Mouse (Mus musculus): ENCODE data around the gene Ptx4. TPM values are rescaled to one million over a fixed set of nuclear protein-coding genes. Genes with fewer than 3 reads are reported as not detected.

Gene Ptx4
- total and polyA plus RNA-seq, 2 experiments from 2014 or later: 0.54 to 1.2 TPM

- H3K4me3 ChIP-seq (ENCODE audit: low read depth, low read length): no peak overlapping the region
- H3K9me3 ChIP-seq (ENCODE audit: low read length): no peaks in the 10 kb centered on the region
- H3K27ac ChIP-seq (ENCODE audit: low read depth, low read length): no peak overlapping the region
- TF ChIP-seq CTCF (IDR thresholded peaks at IDR 0.05; ENCODE audit: low read depth): no peak
- no peak overlapping the region for H3K4me2 ChIP-seq (ENCODE audit: low read depth)
- no peaks in the 10 kb centered on the region for H3K27me3 ChIP-seq (ENCODE audit: insufficient read depth, low read length)
- no peak overlapping the region for H3K9ac ChIP-seq
- no peak for DNase-seq
- H3K4me1 ChIP-seq (ENCODE audit: insufficient read depth): no peaks in the 10 kb centered on the region
- WGBS: 71% methylated on average over 9 of the region's 9 CpGs
- no peak for ATAC-seq
- no peaks in the 10 kb centered on the region for H3K36me3 ChIP-seq (ENCODE audit: insufficient read depth)
Measured at GRCm38 (mm10) chr17:25127681-25128080, 7.1 kb downstream of the Ptx4 start.

DNA sequence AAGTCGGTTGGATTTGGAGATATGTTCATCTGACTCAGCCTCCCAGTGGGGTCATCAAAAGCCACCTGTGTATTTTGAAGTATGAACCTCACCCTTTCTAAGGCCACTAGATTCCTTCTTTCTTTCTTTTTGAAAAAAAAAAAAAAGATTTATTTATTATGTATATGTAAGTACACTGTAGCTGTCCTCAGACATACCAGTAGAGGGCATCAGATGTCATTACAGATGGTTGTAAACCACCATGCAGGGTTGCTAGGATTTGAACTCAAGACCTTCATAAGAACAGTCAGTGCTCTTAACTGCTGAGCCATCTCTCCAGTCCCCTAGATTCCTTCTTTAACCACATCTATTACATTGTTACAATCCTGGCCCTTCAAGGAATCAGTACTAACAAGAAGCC is 9.5 kb downstream of the Ptx4 start:
- H3K27me3 ChIP-seq (ENCODE audit: insufficient read depth, low read length): no peaks in the 10 kb centered on the region
- no peaks in the 10 kb centered on the region for H3K9me3 ChIP-seq (ENCODE audit: low read length)
- H3K9ac ChIP-seq: no peak overlapping the region
- H3K4me2 ChIP-seq (ENCODE audit: low read depth): no peak overlapping the region
- peaks cover 9% of the 10 kb centered on the region; the same call in 1 of the 2 replicates for H3K4me1 ChIP-seq (ENCODE audit: insufficient read depth)
- no peak overlapping the region for H3K27ac ChIP-seq (ENCODE audit: low read depth, low read length)
- no peak overlapping the region for H3K4me3 ChIP-seq (ENCODE audit: low read depth, low read length)
- no peak for DNase-seq
- H3K36me3 ChIP-seq (ENCODE audit: insufficient read depth): no peaks in the 10 kb centered on the region
- TF ChIP-seq CTCF (IDR thresholded peaks at IDR 0.05; ENCODE audit: low read depth): no peak
- ATAC-seq: no peak
- WGBS: 91% methylated on average over 1 of the region's 1 CpGs

DNA sequence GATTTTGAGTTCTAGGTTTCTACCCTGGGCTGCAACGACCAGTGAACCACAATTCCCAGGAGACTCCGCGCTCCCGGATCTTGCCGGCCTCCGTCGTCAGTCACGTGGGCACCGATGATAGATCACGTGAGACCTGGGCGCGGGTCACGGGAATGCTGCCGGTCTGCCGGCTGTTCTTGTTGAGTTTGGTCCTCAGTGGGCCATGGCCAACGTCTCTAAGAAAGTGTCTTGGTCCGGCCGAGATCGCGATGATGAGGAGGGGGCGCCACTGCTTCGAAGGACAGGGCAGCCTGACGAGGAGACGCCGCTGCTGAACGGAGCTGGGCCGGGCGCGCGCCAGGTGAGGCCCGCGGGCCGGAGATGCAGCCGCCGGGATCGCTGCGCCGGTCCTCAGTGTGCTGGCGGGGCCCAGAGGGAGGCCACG is 12.7 kb downstream of the Ptx4 start, which contains the start of gene Clcn7:
Clcn7 (plus strand) TSS at position 117 of the 424 bp plus-strand sequence.
- peak within 1 kb of the TSS; percentile 73 for H3K27ac ChIP-seq (ENCODE audit: low read depth, low read length)
- peak within 1 kb of the TSS; percentile 95 for H3K4me3 ChIP-seq (ENCODE audit: low read depth, low read length)
- no peaks in the 10 kb centered on the region for H3K27me3 ChIP-seq (ENCODE audit: insufficient read depth, low read length)
- H3K4me1 ChIP-seq (ENCODE audit: insufficient read depth): peaks cover 9% of the 10 kb centered on the region; the same call in 1 of the 2 replicates
- 0% methylated on average over 40 of the region's 40 CpGs for WGBS
- H3K9ac ChIP-seq: peak within 1 kb of the TSS; percentile 81
- no peak for TF ChIP-seq CTCF (IDR thresholded peaks at IDR 0.05; ENCODE audit: low read depth)
- DNase-seq (peak; percentile 93), ATAC-seq (peak; percentile 98)
- peaks cover 9% of the 10 kb centered on the region; the same call in 1 of the 2 replicates for H3K36me3 ChIP-seq (ENCODE audit: insufficient read depth)
- H3K9me3 ChIP-seq (ENCODE audit: low read length): no peaks in the 10 kb centered on the region
- peak within 1 kb of the TSS; percentile 72 for H3K4me2 ChIP-seq (ENCODE audit: low read depth)

- no peak for DNase-seq
Measured at GRCm38 (mm10) chr17:25135622-25136021, 15.1 kb downstream of the Ptx4 start.

DNA sequence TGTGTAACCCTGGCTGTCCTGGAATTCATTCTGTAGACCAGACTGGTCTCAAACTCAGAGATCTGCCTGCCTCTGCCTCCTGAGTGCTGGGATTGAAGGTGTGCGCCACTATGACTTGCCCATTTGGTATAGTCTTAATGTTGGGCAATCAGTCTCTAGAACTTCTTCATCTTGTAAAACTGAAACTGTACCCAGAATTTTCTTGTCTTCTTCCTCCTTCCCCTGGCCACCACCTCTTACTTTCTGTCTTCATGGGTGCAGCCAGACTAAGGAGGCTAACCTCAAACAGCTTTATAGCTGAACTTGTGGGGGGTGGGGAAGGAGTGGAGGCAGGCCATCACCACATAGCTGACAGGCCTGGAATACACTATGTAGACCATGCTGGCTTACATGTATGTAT is 18.2 kb downstream of the Ptx4 start:
- DNase-seq: no peak
- H3K9me3 ChIP-seq (ENCODE audit: low read length): no peaks in the 10 kb centered on the region
- H3K27me3 ChIP-seq (ENCODE audit: insufficient read depth, low read length): no peaks in the 10 kb centered on the region
- no peak overlapping the region for H3K4me3 ChIP-seq (ENCODE audit: low read depth, low read length)
- H3K9ac ChIP-seq: no peak overlapping the region
- peaks cover 9% of the 10 kb centered on the region; the same call in 1 of the 2 replicates for H3K36me3 ChIP-seq (ENCODE audit: insufficient read depth)
- WGBS: 94% methylated on average over 1 of the region's 1 CpGs
- no peak overlapping the region for H3K27ac ChIP-seq (ENCODE audit: low read depth, low read length)
- peaks cover 9% of the 10 kb centered on the region; the same call in 1 of the 2 replicates for H3K4me1 ChIP-seq (ENCODE audit: insufficient read depth)
- H3K4me2 ChIP-seq (ENCODE audit: low read depth): no peak overlapping the region
- ATAC-seq: no peak
- TF ChIP-seq CTCF (IDR thresholded peaks at IDR 0.05; ENCODE audit: low read depth): no peak

More at GRCm38 (mm10) chr17:25135622-25136021, 15.1 kb downstream of the Ptx4 start:
- ATAC-seq: no peak
- 86% methylated on average over 6 of the region's 6 CpGs for WGBS
- no peaks in the 10 kb centered on the region for H3K9me3 ChIP-seq (ENCODE audit: low read length)
- peaks cover 9% of the 10 kb centered on the region; the same call in 1 of the 2 replicates for H3K36me3 ChIP-seq (ENCODE audit: insufficient read depth)
- H3K9ac ChIP-seq: no peak overlapping the region
- no peaks in the 10 kb centered on the region for H3K27me3 ChIP-seq (ENCODE audit: insufficient read depth, low read length)
- H3K4me3 ChIP-seq (ENCODE audit: low read depth, low read length): no peak overlapping the region
- no peak for TF ChIP-seq CTCF (IDR thresholded peaks at IDR 0.05; ENCODE audit: low read depth)
- H3K4me2 ChIP-seq (ENCODE audit: low read depth): no peak overlapping the region
- H3K4me1 ChIP-seq (ENCODE audit: insufficient read depth): peaks cover 9% of the 10 kb centered on the region; the same call in 1 of the 2 replicates
- H3K27ac ChIP-seq (ENCODE audit: low read depth, low read length): no peak overlapping the region

DNA sequence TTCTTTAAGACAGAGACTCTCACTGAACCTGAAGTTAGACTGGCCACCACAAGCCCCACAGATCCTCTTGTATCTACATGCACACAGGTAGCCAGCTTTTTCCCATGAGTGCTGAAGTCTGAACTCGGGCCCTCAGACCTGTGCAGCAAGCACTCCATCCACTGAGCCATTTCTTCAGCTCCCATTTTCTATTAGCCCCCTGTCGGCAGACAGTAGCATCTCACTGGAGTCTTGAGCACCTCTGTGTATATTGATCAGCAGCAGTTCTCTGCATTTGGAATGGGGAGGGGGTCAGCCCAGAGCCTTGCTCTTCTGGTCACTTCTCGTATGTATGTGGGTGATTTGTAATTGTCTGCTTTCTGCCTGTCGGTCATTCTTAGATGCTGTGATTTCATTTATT is 19.4 kb downstream of the Ptx4 start:
- Histone ChIP-seq H3K4me2 (ENCODE audit: low read depth) (no peak overlapping the region), H3K4me1 (ENCODE audit: insufficient read depth) (no peaks in the 10 kb centered on the region), H3K4me3 (ENCODE audit: low read depth, low read length) (no peak overlapping the region), H3K9ac (no peak overlapping the region), H3K9me3 (ENCODE audit: low read length) (no peaks in the 10 kb centered on the region), H3K36me3 (ENCODE audit: insufficient read depth) (peaks cover 18% of the 10 kb centered on the region), H3K27me3 (ENCODE audit: insufficient read depth, low read length) (no peaks in the 10 kb centered on the region), H3K27ac (ENCODE audit: low read depth, low read length) (no peak overlapping the region)
- ATAC-seq (no peak), DNase-seq (no peak)
- TF ChIP-seq CTCF (IDR thresholded peaks at IDR 0.05; ENCODE audit: low read depth): peak; percentile 53
- WGBS: 74% methylated on average over 4 of the region's 4 CpGs

- Histone ChIP-seq H3K27me3 (ENCODE audit: insufficient read depth, low read length) (no peaks in the 10 kb centered on the region), H3K4me1 (ENCODE audit: insufficient read depth) (no peaks in the 10 kb centered on the region), H3K4me2 (ENCODE audit: low read depth) (no peak within 1 kb of the TSS), H3K36me3 (ENCODE audit: insufficient read depth) (peaks cover 32% of the 10 kb centered on the region), H3K9me3 (ENCODE audit: low read length) (no peaks in the 10 kb centered on the region), H3K27ac (ENCODE audit: low read depth, low read length) (no peak within 1 kb of the TSS), H3K9ac (no peak within 1 kb of the TSS), H3K4me3 (ENCODE audit: low read depth, low read length) (no peak within 1 kb of the TSS)
- 92% methylated on average over 1 of the region's 1 CpGs for WGBS
- ATAC-seq (no peak), DNase-seq (no peak)
- no peak for TF ChIP-seq CTCF (IDR thresholded peaks at IDR 0.05; ENCODE audit: low read depth)
Measured at GRCm38 (mm10) chr17:25162161-25162560, 41.6 kb downstream of the Ptx4 start, which contains the start of gene Ccdc154. Gene Ccdc154, plus strand, starts transcription at chr17:25162461.

Data from forebrain, postnatal 0 days (tissue).